Mouse (Mus musculus): Measurements from ENCODE around the gene Afmid.

Afmid gene

GRCm38 (mm10) chr11:117865988-117866387 is 40.3 kb downstream of the Afmid start:
- no peak for DNase-seq (ENCODE audit: low read depth, low spot score)
- Histone ChIP-seq H3K36me3 (ENCODE audit: control insufficient read depth, insufficient read depth, low read length, poor library complexity, severe bottlenecking) (no peaks in the 10 kb centered on the region), H3K27me3 (ENCODE audit: control insufficient read depth, insufficient read depth, low read length, poor library complexity, severe bottlenecking) (no peaks in the 10 kb centered on the region)

- no peaks in the 10 kb centered on the region for H3K27me3 ChIP-seq (ENCODE audit: control insufficient read depth, insufficient read depth, low read length, poor library complexity, severe bottlenecking)
- DNase-seq (ENCODE audit: low read depth, low spot score) = peak; percentile 90
Observed at GRCm38 (mm10) chr11:117870688-117871365, 45.1 kb downstream of the Afmid start.

GRCm38 (mm10) chr11:117871376-117871775 is 45.7 kb downstream of the Afmid start:
- H3K36me3 ChIP-seq (ENCODE audit: control insufficient read depth, insufficient read depth, low read length, poor library complexity, severe bottlenecking) = no peaks in the 10 kb centered on the region
- H3K27me3 ChIP-seq (ENCODE audit: control insufficient read depth, insufficient read depth, low read length, poor library complexity, severe bottlenecking) = no peaks in the 10 kb centered on the region
- no peak for DNase-seq (ENCODE audit: low read depth, low spot score)

More at GRCm38 (mm10) chr11:117870688-117871365, 45.1 kb downstream of the Afmid start:
- no peaks in the 10 kb centered on the region for H3K36me3 ChIP-seq (ENCODE audit: control insufficient read depth, insufficient read depth, low read length, poor library complexity, severe bottlenecking)

- peak; percentile 72 for DNase-seq (ENCODE audit: low read depth, low spot score)
- Histone ChIP-seq H3K36me3 (ENCODE audit: control insufficient read depth, insufficient read depth, low read length, poor library complexity, severe bottlenecking) (no peaks in the 10 kb centered on the region), H3K27me3 (ENCODE audit: control insufficient read depth, insufficient read depth, low read length, poor library complexity, severe bottlenecking) (no peaks in the 10 kb centered on the region)
Observed at GRCm38 (mm10) chr11:117871911-117872584, 46.3 kb downstream of the Afmid start.

GRCm38 (mm10) chr11:117872861-117873608 is 47.3 kb downstream of the Afmid start, which contains the start of gene Tha1:
Gene Tha1, minus strand, starts transcription at chr11:117873481.
- peak; percentile 39 for DNase-seq (ENCODE audit: low read depth, low spot score)
- H3K36me3 ChIP-seq (ENCODE audit: control insufficient read depth, insufficient read depth, low read length, poor library complexity, severe bottlenecking) = no peaks in the 10 kb centered on the region

GRCm38 (mm10) chr11:117874419-117874818 is 48.7 kb downstream of the Afmid start:
- Histone ChIP-seq H3K36me3 (ENCODE audit: control insufficient read depth, insufficient read depth, low read length, poor library complexity, severe bottlenecking) (no peaks in the 10 kb centered on the region), H3K27me3 (ENCODE audit: control insufficient read depth, insufficient read depth, low read length, poor library complexity, severe bottlenecking) (no peaks in the 10 kb centered on the region)
- peak; percentile 36 for DNase-seq (ENCODE audit: low read depth, low spot score)

More at GRCm38 (mm10) chr11:117872861-117873608, 47.3 kb downstream of the Afmid start, which contains the start of gene Tha1:
- no peaks in the 10 kb centered on the region for H3K27me3 ChIP-seq (ENCODE audit: control insufficient read depth, insufficient read depth, low read length, poor library complexity, severe bottlenecking)

- no peaks in the 10 kb centered on the region for H3K36me3 ChIP-seq (ENCODE audit: control insufficient read depth, insufficient read depth, low read length, poor library complexity, severe bottlenecking)
- H3K27me3 ChIP-seq (ENCODE audit: control insufficient read depth, insufficient read depth, low read length, poor library complexity, severe bottlenecking) = no peaks in the 10 kb centered on the region
- no peak for DNase-seq (ENCODE audit: low read depth, low spot score)
Observed at GRCm38 (mm10) chr11:117875681-117876080, 50.0 kb downstream of the Afmid start.

- peak; percentile 79 for DNase-seq (ENCODE audit: low read depth, low spot score)
- Histone ChIP-seq H3K27me3 (ENCODE audit: control insufficient read depth, insufficient read depth, low read length, poor library complexity, severe bottlenecking) (no peaks in the 10 kb centered on the region), H3K36me3 (ENCODE audit: control insufficient read depth, insufficient read depth, low read length, poor library complexity, severe bottlenecking) (no peaks in the 10 kb centered on the region)
Observed at GRCm38 (mm10) chr11:117877917-117878745, 52.4 kb downstream of the Afmid start.

- H3K27me3 ChIP-seq (ENCODE audit: control insufficient read depth, insufficient read depth, low read length, poor library complexity, severe bottlenecking) = no peaks in the 10 kb centered on the region
- peak; percentile 55 for DNase-seq (ENCODE audit: low read depth, low spot score)
- no peaks in the 10 kb centered on the region for H3K36me3 ChIP-seq (ENCODE audit: control insufficient read depth, insufficient read depth, low read length, poor library complexity, severe bottlenecking)
Observed at GRCm38 (mm10) chr11:117878892-117879291, 53.2 kb downstream of the Afmid start.

- no peak for DNase-seq (ENCODE audit: low read depth, low spot score)
- Histone ChIP-seq H3K36me3 (ENCODE audit: control insufficient read depth, insufficient read depth, low read length, poor library complexity, severe bottlenecking) (no peaks in the 10 kb centered on the region), H3K27me3 (ENCODE audit: control insufficient read depth, insufficient read depth, low read length, poor library complexity, severe bottlenecking) (no peaks in the 10 kb centered on the region)
Observed at GRCm38 (mm10) chr11:117879676-117880075, 54.0 kb downstream of the Afmid start.

- DNase-seq (ENCODE audit: low read depth, low spot score) = peak; percentile 36
- H3K27me3 ChIP-seq (ENCODE audit: control insufficient read depth, insufficient read depth, low read length, poor library complexity, severe bottlenecking) = no peaks in the 10 kb centered on the region
- no peaks in the 10 kb centered on the region for H3K36me3 ChIP-seq (ENCODE audit: control insufficient read depth, insufficient read depth, low read length, poor library complexity, severe bottlenecking)
Observed at GRCm38 (mm10) chr11:117880336-117880976, 54.7 kb downstream of the Afmid start.

- peak; percentile 38 for DNase-seq (ENCODE audit: low read depth, low spot score)
- no peaks in the 10 kb centered on the region for H3K27me3 ChIP-seq (ENCODE audit: control insufficient read depth, insufficient read depth, low read length, poor library complexity, severe bottlenecking)
- H3K36me3 ChIP-seq (ENCODE audit: control insufficient read depth, insufficient read depth, low read length, poor library complexity, severe bottlenecking) = no peaks in the 10 kb centered on the region
Observed at GRCm38 (mm10) chr11:117880977-117881358, 55.2 kb downstream of the Afmid start.

- no peaks in the 10 kb centered on the region for H3K36me3 ChIP-seq (ENCODE audit: control insufficient read depth, insufficient read depth, low read length, poor library complexity, severe bottlenecking)
- H3K27me3 ChIP-seq (ENCODE audit: control insufficient read depth, insufficient read depth, low read length, poor library complexity, severe bottlenecking) = no peaks in the 10 kb centered on the region
- DNase-seq (ENCODE audit: low read depth, low spot score) = no peak
Observed at GRCm38 (mm10) chr11:117881787-117882186, 56.1 kb downstream of the Afmid start.

GRCm38 (mm10) chr11:117882208-117882607 is 56.5 kb downstream of the Afmid start:
- Histone ChIP-seq H3K36me3 (ENCODE audit: control insufficient read depth, insufficient read depth, low read length, poor library complexity, severe bottlenecking) (no peaks in the 10 kb centered on the region), H3K27me3 (ENCODE audit: control insufficient read depth, insufficient read depth, low read length, poor library complexity, severe bottlenecking) (no peaks in the 10 kb centered on the region)
- DNase-seq (ENCODE audit: low read depth, low spot score) = no peak
